In genomic region chr2:67591831-67592629, GRCm38 (mm10) we compare ENCODE assay signal across 12 mouse cellular contexts. TPM values are rescaled to one million over a fixed set of nuclear protein-coding genes. Genes with fewer than 3 reads are reported as not detected.
DNase-seq lines count a peak whose midpoint lies in the region; ATAC-seq lines count a peak whose summit lies in the region.
"Had no signal": no experiment of that assay in that cellular context is flagged by ENCODE, and none has a peak within 500 bp of the region (broad histone marks: within the 10 kb centered on the region; RNA-seq: fewer than 3 reads in every experiment).

No protein-coding gene starts in this region.

- H3K27me3 ChIP-seq in embryonic facial prominence, embryonic 14.5 days (replicated peaks; ENCODE audit: control insufficient read depth, insufficient read depth, low read length), result no peaks in the 10 kb centered on the region
- H3K27me3 ChIP-seq in embryonic facial prominence, embryonic 10.5 days (replicated peaks; ENCODE audit: low read depth, poor library complexity, severe bottlenecking), result no peaks in the 10 kb centered on the region
- no peaks in the 10 kb centered on the region for H3K27me3 ChIP-seq in lung, embryonic 16.5 days (ENCODE audit: control insufficient read depth, insufficient read depth, low read depth, low read length)
- H3K27me3 ChIP-seq: limb, embryonic 12.5 days had no signal

- H3K4me1 ChIP-seq in embryonic facial prominence, embryonic 14.5 days (ENCODE audit: control insufficient read depth, insufficient read depth, low read length), result no peaks in the 10 kb centered on the region
- H3K4me1 ChIP-seq in embryonic facial prominence, embryonic 10.5 days, result no peaks in the 10 kb centered on the region
- no peaks in the 10 kb centered on the region for H3K4me1 ChIP-seq in lung, embryonic 16.5 days (replicated peaks; ENCODE audit: control insufficient read depth, insufficient read depth, low read length)
- H3K4me1 ChIP-seq: hindbrain, embryonic 10.5 days; limb, embryonic 12.5 days had no signal

- no peak for ATAC-seq in embryonic facial prominence, embryonic 14.5 days (ENCODE audit: low read depth)
- ATAC-seq in lung, embryonic 16.5 days (ENCODE audit: low read depth), result peak; percentile 67
- ATAC-seq: CD4-positive, CD25-positive, alpha-beta regulatory T cell, adult 4 months had no signal

- intact Hi-C loops in heart, postnatal 14 days (cut with DNase I), result no loop called here

- DNase-seq in embryonic facial prominence, embryonic 14.5 days (ENCODE audit: low spot score), result peak; percentile 14
- DNase-seq in embryonic facial prominence, embryonic 10.5 days (ENCODE audit: low spot score), result no peak
- DNase-seq in lung, postnatal 25 days (ENCODE audit: low spot score), result no peak
- peak; percentile 54 to 66 for DNase-seq in heart, postnatal 14 days
- no peak for DNase-seq in liver
- no peak for DNase-seq in yolk sac, embryonic 10.5 days (ENCODE audit: low spot score)
- DNase-seq in urinary bladder, postnatal 14 days (ENCODE audit: low spot score), result no peak
- DNase-seq: thymus, postnatal 36 days had no signal

- H3K4me2 ChIP-seq in embryonic facial prominence, embryonic 14.5 days (ENCODE audit: low read depth, low read length), result no peak overlapping the region
- H3K4me2 ChIP-seq in lung, embryonic 16.5 days (ENCODE audit: low read depth, low read length), result no peak overlapping the region
- H3K4me2 ChIP-seq: limb, embryonic 12.5 days had no signal

- no peak overlapping the region for H3K9ac ChIP-seq in embryonic facial prominence, embryonic 14.5 days (ENCODE audit: low read depth, low read length)
- no peak overlapping the region for H3K9ac ChIP-seq in lung, embryonic 16.5 days (ENCODE audit: low read length)
- H3K9ac ChIP-seq: limb, embryonic 12.5 days had no signal

- WGBS in embryonic facial prominence, embryonic 14.5 days, result 70% methylated on average over 7 of the region's 7 CpGs
- WGBS in embryonic facial prominence, embryonic 10.5 days, result 85% methylated on average over 7 of the region's 7 CpGs
- WGBS in lung, embryonic 16.5 days, result 56% methylated on average over 7 of the region's 7 CpGs

- no peaks in the 10 kb centered on the region for H3K9me3 ChIP-seq in embryonic facial prominence, embryonic 14.5 days (ENCODE audit: control insufficient read depth, low read length)
- no peaks in the 10 kb centered on the region for H3K9me3 ChIP-seq in embryonic facial prominence, embryonic 10.5 days
- no peaks in the 10 kb centered on the region for H3K9me3 ChIP-seq in lung, embryonic 16.5 days (ENCODE audit: control insufficient read depth, low read length)
- H3K9me3 ChIP-seq: hindbrain, embryonic 10.5 days; limb, embryonic 12.5 days had no signal

- no peak overlapping the region for H3K27ac ChIP-seq in embryonic facial prominence, embryonic 14.5 days (replicated peaks; ENCODE audit: low read depth, low read length)
- H3K27ac ChIP-seq in embryonic facial prominence, embryonic 10.5 days (replicated peaks), result no peak overlapping the region
- H3K27ac ChIP-seq in lung, embryonic 16.5 days (ENCODE audit: low read length), result no peak overlapping the region
- H3K27ac ChIP-seq: hindbrain, embryonic 10.5 days; limb, embryonic 12.5 days had no signal

- H3K4me3 ChIP-seq in embryonic facial prominence, embryonic 14.5 days (ENCODE audit: low read depth, low read length), result no peak overlapping the region
- no peak overlapping the region for H3K4me3 ChIP-seq in embryonic facial prominence, embryonic 10.5 days
- no peak overlapping the region for H3K4me3 ChIP-seq in lung, embryonic 16.5 days (ENCODE audit: low read length)
- H3K4me3 ChIP-seq: hindbrain, embryonic 10.5 days; limb, embryonic 12.5 days had no signal

- no peaks in the 10 kb centered on the region for H3K36me3 ChIP-seq in embryonic facial prominence, embryonic 14.5 days (ENCODE audit: control insufficient read depth, insufficient read depth, low read length)
- no peaks in the 10 kb centered on the region for H3K36me3 ChIP-seq in embryonic facial prominence, embryonic 10.5 days (replicated peaks)
- H3K36me3 ChIP-seq in lung, embryonic 16.5 days (ENCODE audit: control insufficient read depth, insufficient read depth, low read length), result no peaks in the 10 kb centered on the region
- H3K36me3 ChIP-seq: hindbrain, embryonic 10.5 days; limb, embryonic 12.5 days had no signal

RNA-seq across cellular contexts. Expression of gene B3galt1, which starts 26.4 kb away (rescaled TPM):
- 8.3 and 9.0 TPM in 2 replicates for polyA plus RNA-seq in embryonic facial prominence, embryonic 14.5 days (2014; fragmentation: Nextera tagmentation; extraction: Ambion mirVana)
- polyA plus RNA-seq in embryonic facial prominence, embryonic 10.5 days (2016; fragmentation: Nextera tagmentation; extraction: Ambion mirVana), result 5.3 and 6.0 TPM in 2 replicates
- 2.0 and 2.1 TPM in 2 replicates for polyA plus RNA-seq in lung, embryonic 16.5 days (2015; fragmentation: Nextera tagmentation; extraction: Ambion mirVana)
- total RNA-seq in heart, postnatal 14 days (2021), result 1 to 10 TPM; 2.8 to 4.6 TPM

Comparison
In these comparisons a context has a peak if more than half of its experiments do, and no peak if none do; other contexts are left out.
1. DNase-seq: peak in embryonic facial prominence, embryonic 14.5 days (single experiment) and heart, postnatal 14 days (2 of 2); none in embryonic facial prominence, embryonic 10.5 days (single experiment), lung, postnatal 25 days (single experiment), liver (single experiment), yolk sac, embryonic 10.5 days (single experiment) and urinary bladder, postnatal 14 days (single experiment).